Mouse (Mus musculus) right cerebral cortex, adult 2 months (tissue): ENCODE data around the gene Grin3a.
A peak's percentile ranks its signal among the peaks of the same experiment; 100 is the strongest.
"Not testable (repeated sequence)": the region's sequence is repeated elsewhere in the genome, so short reads cannot be mapped to it uniquely, and the experiment has no call there.

Source experiments
- DNase-seq, 2 experiments: peaks; one replicate each; pipeline ENCODE4 v3.0.0; 2021 to 2022; ENCODE audit warnings: low spot score in 2 of 2

Gene Grin3a

DNA sequence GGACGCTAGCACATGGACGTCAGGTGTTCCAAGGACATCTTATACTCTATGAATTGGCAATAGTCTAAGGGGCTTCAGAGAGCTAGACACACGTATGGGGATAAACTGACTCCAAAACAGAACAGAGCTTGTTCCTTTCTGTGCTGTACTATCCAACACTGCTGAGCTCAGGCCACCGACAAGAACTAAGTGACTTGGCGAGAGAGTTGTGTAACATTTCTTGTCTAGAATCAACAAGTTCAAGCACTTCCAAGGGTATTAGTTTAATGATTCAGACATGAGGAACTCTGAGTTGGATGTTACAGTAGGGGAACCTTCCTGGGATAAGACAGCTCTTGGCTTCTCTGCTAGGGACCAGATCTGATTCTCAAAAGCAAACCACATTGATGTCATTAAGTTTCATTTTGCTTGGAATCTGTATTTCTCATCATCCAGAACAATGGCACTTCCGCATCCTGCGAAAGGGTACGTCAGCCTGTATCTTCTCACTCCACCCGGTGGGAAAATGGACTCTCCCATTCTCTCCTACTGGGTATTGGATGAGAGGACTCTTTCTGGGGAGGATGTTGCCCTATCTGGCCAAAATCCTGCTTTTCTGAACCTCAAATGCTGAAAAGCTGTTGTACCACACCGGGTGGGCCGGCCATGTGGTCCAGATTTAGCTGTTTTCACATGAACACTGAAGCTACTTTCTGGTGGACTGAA, 165.2 kb downstream of the Grin3a start:
- DNase-seq: no peak

DNA sequence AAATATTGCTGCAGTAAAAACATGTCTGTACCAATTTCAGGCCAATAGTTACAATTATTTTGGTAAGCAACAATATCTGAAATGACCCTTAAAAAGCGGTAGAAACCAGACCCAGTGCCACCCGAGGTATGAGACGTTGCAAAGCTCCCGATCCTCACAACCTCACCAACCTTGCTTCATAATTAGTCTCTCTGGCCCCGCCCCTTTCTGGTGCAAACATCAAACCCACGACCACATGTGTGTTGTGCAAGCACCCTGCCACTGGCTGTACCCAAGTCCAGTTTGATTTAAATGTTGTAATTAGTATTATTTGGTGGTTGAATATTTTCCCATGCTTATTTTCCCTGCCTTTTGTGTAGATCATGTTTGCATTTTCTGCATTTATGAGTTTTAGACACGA, 168.8 kb downstream of the Grin3a start:
- DNase-seq: no peak

DNA sequence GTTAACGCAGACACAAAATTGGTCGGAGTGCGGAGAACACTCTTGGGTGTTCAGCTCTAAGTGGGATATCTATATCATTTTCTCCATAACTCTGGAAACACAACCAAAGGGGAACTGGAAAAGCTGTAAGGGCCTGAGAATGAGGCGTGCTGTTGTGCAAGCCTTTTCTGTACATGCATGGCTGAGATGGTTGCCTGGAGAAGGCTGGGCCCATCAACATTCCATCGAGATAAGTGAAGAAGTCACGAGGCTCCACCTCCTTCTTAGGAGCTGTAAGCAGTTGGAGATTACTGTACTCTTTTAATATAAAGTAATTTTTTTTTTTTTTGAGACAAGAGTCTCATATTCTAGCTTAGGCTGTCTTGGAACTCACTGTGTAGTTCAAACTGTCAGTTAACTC, 169.5 kb downstream of the Grin3a start:
- DNase-seq: no peak

DNA sequence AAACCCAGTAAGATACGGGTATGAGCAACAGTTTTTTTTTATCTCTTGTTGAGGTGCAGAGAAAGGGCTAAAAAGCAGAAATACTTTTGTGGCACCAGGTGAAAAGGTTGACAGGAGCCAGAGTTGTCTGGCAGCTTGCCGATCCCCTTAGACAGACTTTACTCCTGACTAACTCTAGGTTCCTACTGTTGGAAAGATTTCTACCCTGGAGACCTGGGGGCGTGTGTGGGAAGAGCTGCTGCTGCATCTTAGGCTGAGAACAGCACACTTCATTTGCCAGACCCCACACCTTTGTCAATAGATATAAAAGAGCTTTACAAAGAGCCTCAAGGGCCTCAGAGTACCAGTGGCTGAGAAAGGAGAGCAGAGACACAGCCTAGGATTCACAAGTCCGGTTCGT, 180.7 kb downstream of the Grin3a start:
- DNase-seq: peak; percentile 54 to 59

DNA sequence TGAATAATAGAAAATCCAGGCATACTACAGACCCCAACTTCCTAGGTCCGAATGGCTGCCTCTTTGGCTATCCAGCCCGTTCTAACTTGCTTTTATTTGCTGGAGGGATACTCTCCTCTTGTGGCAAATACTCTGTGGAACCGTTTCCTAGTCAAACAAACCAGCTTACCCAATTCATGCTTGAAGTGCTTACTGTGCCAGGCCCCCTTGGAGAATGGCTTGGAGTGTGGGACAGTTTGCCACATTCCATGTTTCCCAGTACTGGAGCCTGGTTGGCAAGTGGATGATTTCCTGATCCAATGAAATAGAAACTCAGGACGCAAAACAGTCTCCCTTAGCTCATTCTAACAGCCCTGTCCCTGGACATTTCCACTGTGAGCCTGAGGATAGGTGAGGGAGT, 183.3 kb downstream of the Grin3a start:
- DNase-seq: no peak

DNA sequence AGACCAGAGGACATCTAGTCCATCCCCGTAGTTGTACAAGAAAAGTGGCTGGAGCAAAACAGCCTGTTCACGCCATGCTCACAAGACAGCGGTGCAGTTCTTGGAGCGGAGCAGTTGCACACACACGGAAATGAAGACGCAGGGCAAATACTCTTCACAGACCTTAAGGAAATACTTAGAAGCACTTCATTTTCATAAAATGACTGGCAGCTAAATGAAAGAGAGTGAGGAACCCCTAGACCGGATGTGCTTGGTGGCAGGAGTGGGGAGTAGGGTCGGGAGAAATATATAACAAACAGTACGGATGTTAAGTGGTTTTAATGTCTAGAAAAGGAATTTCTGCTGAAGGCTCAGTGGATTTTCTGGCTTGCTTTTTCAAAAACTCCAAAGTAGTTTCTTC, 183.9 kb downstream of the Grin3a start:
- no peak for DNase-seq

DNA sequence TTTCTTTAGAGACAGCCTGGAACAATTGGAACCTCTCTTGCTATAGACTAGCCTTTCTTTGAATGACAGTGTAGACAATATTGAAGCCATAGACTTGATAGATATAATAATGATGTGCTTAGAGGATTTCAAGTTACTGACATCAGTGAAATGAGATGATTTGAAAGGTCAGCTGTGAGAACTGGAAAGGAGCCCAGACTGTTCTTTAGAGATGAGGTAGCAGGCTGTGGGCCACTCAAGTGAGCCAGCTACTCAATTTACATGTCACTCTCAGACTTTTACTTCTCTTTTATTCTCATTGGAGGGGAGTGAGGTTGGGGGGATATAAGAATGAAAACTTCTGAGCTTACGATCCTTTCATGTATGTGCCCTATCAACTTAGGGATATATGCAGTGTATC, 186.1 kb downstream of the Grin3a start:
- DNase-seq: no peak

DNA sequence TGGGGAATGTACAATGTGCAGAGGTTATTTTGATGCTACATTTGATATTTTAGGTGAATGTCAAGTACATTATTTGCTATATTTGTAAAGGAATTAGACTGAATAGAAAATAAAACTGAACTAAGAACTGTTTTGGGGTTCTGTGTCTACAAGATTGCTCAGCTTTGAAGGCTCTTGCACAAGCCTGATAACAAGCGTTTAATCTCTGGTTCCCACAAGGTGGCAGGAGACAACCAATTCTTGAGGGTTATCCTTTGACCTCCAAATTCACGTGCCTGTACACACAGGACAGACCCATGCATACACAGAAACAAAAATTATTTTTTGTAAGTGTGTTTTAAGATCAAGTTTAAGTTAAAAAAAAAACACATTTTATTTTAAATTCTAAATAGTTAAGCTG, 205.6 kb downstream of the Grin3a start:
- DNase-seq: no peak

DNA sequence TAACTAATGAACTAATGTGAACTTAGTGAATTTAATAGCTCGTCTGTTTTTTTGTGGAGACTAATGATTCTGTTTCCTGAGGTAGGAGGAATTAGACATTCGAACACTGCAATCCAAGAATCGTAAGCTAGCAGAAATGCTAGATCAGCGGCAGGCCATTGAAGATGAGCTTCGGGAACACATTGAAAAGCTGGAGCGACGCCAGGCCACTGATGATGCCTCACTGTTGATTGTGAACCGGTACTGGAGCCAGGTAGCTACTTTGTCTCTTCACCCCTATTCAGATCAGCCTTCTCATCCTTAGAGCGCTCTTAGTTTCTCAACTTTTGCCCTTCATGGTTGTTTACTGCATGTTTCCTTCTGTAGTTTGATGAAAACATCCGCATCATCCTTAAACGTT, 207.7 kb downstream of the Grin3a start:
- DNase-seq: no peak

DNA sequence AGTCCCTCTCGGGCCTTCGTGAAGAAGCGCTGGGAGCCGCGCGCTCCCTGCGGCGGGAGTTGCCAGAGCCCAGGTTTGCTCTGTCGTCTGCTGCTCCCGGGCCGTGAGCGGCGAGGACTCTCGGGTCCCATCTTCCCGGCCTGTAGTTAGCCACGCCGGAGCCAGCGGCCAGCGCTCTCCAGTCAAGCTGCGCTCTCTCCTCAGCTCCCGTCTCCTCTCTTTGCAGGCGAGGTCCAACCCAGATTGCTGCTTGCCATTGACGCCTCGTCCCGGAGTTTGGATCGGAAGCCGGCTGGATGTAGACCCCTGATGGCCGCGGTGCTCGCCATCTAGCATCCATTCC, 213.4 kb downstream of the Grin3a start:
- no peak for DNase-seq

DNA sequence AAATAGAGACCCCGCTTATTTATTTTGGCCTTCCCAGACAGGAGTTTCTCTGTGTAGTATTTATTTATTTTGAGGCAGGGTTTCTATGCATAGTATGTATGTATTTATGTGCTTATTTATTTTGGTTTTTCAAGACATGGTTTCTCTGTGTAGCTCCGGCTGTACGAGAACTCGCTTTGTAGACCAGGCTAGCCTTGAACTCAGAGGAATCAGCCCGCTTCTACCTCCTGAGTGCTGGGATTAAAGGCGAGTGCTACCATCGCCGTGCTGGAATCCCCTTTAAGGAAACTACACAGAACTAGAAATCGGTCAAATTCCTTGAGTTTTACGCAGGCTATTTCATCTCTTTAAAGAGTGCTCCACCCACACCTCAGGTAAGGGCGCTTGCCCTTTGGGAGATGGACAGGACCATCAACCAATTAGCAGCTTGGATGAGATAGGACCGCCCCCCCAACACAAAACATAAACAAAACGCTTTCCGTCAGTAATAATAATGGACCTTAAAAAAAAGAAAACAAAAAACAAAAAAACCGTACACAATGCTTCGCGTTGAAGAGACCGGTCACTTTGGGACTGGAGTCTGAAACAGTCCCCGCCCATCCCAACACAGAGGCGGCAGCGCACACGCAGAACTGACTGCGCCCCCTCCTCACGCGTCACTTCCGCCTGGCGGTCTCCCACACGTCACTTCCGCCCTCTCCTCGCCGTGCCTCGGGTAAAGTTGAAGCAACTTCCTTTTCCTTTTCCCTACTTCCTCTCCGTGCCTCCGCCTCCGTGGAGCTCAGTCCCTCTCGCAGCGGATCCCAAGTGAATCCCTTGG, 214.0 kb downstream of the Grin3a start, which contains the start of gene Rnf20:
Gene Rnf20 (plus strand): TSS at position 688 of the 820 bp plus-strand sequence.
- DNase-seq: peak; percentile 96 to 97

DNA sequence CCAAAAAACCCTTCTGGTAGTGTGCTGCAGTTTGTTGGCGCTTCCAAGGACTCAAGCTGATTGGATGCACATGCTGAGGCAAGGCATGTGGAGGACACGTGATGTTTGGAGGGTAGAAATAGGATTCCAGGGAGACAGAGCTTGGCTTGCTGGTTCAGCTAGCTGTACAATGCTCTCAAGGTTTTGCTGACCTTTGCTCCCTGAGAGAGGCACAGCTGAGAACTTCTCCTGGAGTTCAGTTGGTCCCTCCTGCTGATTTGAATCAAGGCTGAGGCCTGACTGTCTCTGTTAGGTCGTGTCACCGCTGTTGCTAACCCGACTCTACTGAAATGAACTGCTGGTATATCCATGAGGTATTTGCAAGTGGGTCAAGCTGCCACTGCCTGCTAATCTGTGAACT, 216.6 kb downstream of the Grin3a start:
- DNase-seq: no peak

DNA sequence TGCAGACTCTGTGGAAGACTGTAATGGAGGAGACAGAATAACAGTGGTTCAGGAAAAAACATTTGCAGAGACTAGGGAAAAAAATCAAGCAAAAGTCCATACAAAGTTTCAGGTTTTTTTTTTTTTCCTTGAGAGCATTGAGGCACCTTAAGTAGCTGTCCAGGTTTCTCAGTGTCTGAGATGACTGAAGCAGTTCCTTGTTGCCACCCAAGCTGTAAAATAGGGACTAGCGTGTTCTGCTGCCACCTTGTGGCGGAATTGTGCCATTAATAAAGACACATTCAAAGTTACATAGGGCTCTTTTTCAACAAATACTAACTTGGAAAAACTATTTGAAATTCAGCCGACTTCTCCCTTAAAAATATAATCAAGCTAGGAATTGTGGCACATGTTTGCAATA, 218.6 kb downstream of the Grin3a start:
- peak; percentile 89 to 93 for DNase-seq

DNA sequence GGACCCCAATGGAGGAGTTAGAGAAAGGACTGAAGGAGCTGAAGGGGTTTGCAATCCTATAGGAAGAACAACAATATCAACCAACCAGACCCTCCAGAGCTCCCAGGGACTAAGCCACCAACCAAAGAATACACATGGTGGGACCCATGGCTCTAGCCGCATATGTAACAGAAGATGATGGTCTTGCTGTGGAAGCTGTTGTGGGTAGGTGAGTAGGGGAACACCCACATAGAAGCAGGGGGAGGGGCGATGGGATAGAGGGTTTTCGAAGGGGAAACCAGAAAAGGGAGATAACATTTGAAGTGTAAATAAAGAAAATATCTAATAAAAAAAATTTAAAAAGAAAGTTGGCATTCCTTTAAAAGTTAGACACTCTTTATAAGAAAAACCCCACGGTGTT, 220.6 kb downstream of the Grin3a start:
- not testable (repeated sequence) for DNase-seq

DNA sequence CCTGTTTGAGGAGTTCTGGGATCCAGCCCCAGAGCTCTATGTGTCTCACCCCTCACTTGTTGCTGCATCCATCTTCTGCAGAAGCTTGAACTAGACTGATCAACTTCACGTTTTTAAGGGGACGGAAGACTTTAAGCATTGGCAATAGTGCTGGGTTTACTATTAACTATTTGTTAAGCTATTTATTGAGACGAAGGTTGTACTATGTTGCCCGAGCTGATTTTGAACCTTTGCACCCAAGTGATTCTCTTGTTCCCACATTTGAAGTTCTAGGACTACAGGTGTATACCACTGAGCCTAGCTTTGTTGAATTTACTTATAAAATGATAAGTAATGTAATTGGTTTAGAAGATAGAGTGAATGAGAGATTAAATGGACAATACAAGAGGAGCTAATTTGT, 221.6 kb downstream of the Grin3a start:
- DNase-seq: no peak

DNA sequence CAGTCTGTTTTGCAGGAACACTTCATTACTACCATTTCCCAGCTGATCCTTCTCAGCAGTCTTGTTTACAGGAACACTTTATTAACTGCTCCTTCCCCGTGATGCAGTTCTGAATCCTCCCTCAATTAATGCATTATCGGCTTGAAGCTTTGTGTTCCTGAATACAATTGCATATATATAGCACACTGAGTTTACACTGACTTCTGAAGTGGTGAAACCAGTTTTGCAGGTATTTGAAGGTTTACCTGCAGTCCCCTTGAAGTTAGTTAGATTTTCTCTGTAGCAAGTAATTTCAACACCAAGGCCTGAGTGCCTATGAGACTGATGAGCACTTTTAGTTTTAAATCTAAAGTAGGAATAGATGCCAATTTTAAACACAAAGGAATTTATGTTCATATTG, 223.3 kb downstream of the Grin3a start:
- DNase-seq: no peak

DNA sequence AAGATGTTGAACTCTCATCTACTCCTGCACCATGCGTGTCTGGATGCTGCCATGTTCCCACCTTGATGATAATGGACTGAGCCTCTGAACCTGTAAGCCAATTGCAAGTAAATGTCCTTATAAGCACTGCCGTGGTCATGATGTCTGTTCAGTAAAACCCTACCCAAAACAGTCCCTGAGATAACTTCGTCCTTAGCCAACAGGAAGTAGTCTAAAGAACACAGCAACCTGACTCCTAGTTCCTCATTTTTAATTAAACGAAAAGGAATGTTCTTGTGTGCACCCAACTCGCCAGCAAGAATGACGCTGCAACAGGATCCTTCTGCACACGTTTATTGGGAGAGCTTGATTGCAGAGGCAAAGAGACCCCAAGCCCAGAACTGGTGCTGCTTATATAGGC, 225.7 kb downstream of the Grin3a start:
- DNase-seq: not testable (repeated sequence)

DNA sequence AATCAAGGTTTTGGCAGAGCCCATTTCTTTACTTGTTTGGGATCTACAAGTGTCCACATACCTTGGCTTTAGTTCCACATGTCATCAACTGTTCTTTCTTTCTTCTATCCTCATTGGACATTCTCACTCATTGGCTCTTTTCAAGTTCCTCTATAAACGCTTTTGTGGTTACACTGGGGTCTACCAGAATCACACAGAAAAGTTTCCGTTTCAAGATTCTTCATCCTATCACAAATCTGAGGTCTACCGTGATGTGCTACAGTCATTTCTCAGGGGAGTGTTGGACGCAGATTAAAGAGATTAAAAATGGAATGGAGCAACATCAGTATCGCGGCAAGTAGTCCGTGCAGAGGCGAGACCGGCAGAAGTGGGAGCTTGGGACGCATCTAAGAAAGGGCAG, 228.6 kb downstream of the Grin3a start:
- DNase-seq: no peak
